Comparison of ENCODE assay signal across 8 mouse cellular contexts in the genomic region with DNA sequence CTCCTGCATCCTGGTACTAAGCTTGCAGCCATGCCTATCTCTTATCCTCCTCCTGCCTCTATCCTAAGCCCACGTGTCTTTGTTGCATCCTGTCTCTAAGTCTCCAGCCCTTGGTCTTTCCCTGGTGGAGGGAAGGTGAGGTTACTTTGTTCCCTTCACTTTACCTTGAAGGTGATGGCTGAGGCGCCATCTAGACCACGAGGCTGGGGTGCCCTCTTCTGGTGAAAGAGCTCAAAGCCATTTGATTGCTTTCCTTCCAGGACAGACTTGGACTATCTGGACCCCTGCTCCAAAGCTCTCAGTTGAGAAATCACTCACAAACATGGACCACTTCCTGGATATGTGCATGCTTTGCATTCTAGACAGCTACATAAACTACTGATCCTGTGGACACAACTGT. TPM values are rescaled to one million over a fixed set of nuclear protein-coding genes. Genes with fewer than 3 reads are reported as not detected.
A peak's percentile ranks its signal among the peaks of the same experiment; 100 is the strongest.
DNase-seq lines count a peak whose midpoint lies in the region; ATAC-seq and TF ChIP-seq lines count a peak whose summit lies in the region.

No protein-coding gene starts in this region.

- peak; percentile 37 for ATAC-seq in CD4-positive, CD25-positive, alpha-beta regulatory T cell, adult 4 months
- ATAC-seq in midbrain, postnatal 0 days (ENCODE audit: low FRiP score): no peak

- H3K27ac ChIP-seq in gastrocnemius, adult 2 months: no peak overlapping the region
- H3K27ac ChIP-seq in midbrain, postnatal 0 days (ENCODE audit: low read depth, low read length): no peak overlapping the region

- intact Hi-C loops in gastrocnemius, adult 2 months (cut with DNase I): loop anchor here (1.0 to 10.0 kb wide), 2 partner anchors 59 to 139 kb away; a partner anchor contains a TSS
- intact Hi-C loops in gastrocnemius, postnatal 36 days (cut with DNase I): loop anchor here (1.0 to 5.0 kb wide), 3 partner anchors 21 to 142 kb away; a partner anchor contains a TSS

- H3K9me3 ChIP-seq in midbrain, postnatal 0 days (ENCODE audit: low read length): no peaks in the 10 kb centered on the region

- no peak overlapping the region for H3K4me2 ChIP-seq in midbrain, postnatal 0 days (ENCODE audit: low read depth, low read length, poor library complexity, severe bottlenecking)

- no peaks in the 10 kb centered on the region for H3K27me3 ChIP-seq in midbrain, postnatal 0 days (ENCODE audit: insufficient read depth, low read length)

- no peaks in the 10 kb centered on the region for H3K36me3 ChIP-seq in midbrain, postnatal 0 days (ENCODE audit: insufficient read depth, low read length)

- no peak overlapping the region for H3K9ac ChIP-seq in midbrain, postnatal 0 days (replicated peaks; ENCODE audit: low read length, poor library complexity, severe bottlenecking)

- DNase-seq in gastrocnemius, adult 2 months: peak; percentile 64
- no peak for DNase-seq in gastrocnemius, postnatal 36 days
- peak; percentile 71 to 82 for DNase-seq in adrenal gland, postnatal 36 days
- DNase-seq in heart, adult 8-10 months (ENCODE audit: low spot score): peak; percentile 65
- DNase-seq in kidney, postnatal 36 days: peak; percentile 74 to 90
- DNase-seq in midbrain, postnatal 0 days (ENCODE audit: low spot score): peak; percentile 73
- peak; percentile 41 to 69 for DNase-seq in thymus, postnatal 10 days (ENCODE audit: low spot score in 2 of 2)

- 3% methylated on average over 3 of the region's 3 CpGs for WGBS in midbrain, postnatal 0 days

- no peaks in the 10 kb centered on the region for H3K4me1 ChIP-seq in midbrain, postnatal 0 days (ENCODE audit: insufficient read depth, low read length)

- peak; percentile 91 for TF ChIP-seq CTCF in gastrocnemius, adult 2 months (IDR thresholded peaks at IDR 0.05)
- peak; percentile 92 for TF ChIP-seq CTCF in midbrain, postnatal 0 days (IDR thresholded peaks at IDR 0.05)

- H3K4me3 ChIP-seq in gastrocnemius, adult 2 months: no peak overlapping the region
- H3K4me3 ChIP-seq in midbrain, postnatal 0 days (ENCODE audit: low read depth, low read length): no peak overlapping the region

RNA-seq across cellular contexts. Expression of a gene that starts 3.6 kb away (rescaled TPM):
- total RNA-seq in gastrocnemius, adult 2 months (2021): 100 to 1,000 TPM; 195 to 201 TPM
- 100 to 1,000 TPM; 217 to 221 TPM for total RNA-seq in gastrocnemius, postnatal 36 days (2021)
- 10 to 100 TPM; 28.1 to 40.3 TPM for polyA plus RNA-seq in CD4-positive, CD25-positive, alpha-beta regulatory T cell, adult 4 months (2017; shearing (Covaris generic))
- total RNA-seq in adrenal gland, postnatal 36 days (2021): 100 to 1,000 TPM; 128 to 130 TPM
- 100 to 1,000 TPM; 182 to 262 (median 217) TPM for total RNA-seq in heart, adult 8-10 months (2022)
- total RNA-seq in midbrain, postnatal 0 days (2014; rRNA removed): 252 and 274 TPM in 2 replicates
- 382 and 399 TPM in 2 replicates for polyA plus RNA-seq in midbrain, postnatal 0 days (2015; fragmentation: Nextera tagmentation; extraction: Ambion mirVana)

RNA-seq across cellular contexts. Expression of a gene that starts 34.7 kb away (rescaled TPM):
- 1 to 10 TPM in 1 of 2 experiments, under 1 TPM in 1; 0.99 to 1.8 TPM for total RNA-seq in gastrocnemius, adult 2 months (2021)
- total RNA-seq in gastrocnemius, postnatal 36 days (2021): 1 to 10 TPM; 1.7 to 1.9 TPM
- polyA plus RNA-seq in CD4-positive, CD25-positive, alpha-beta regulatory T cell, adult 4 months (2017; shearing (Covaris generic)): 1 to 10 TPM in 1 of 2 experiments, under 1 TPM in 1; 0.23 to 3.0 TPM
- 10 to 100 TPM; 51.1 to 67.3 TPM for total RNA-seq in adrenal gland, postnatal 36 days (2021)
- 10 to 100 TPM; 24.9 to 28.7 (median 26.5) TPM for total RNA-seq in heart, adult 8-10 months (2022)
- total RNA-seq in midbrain, postnatal 0 days (2014; rRNA removed): 3.1 and 5.8 TPM in 2 replicates
- polyA plus RNA-seq in midbrain, postnatal 0 days (2015; fragmentation: Nextera tagmentation; extraction: Ambion mirVana): 3.4 and 3.7 TPM in 2 replicates

Comparison
In these comparisons a context has a peak if more than half of its experiments do, and no peak if none do; other contexts are left out.
1. DNase-seq: peak in gastrocnemius, adult 2 months (single experiment), adrenal gland, postnatal 36 days (2 of 2), heart, adult 8-10 months (single experiment), kidney, postnatal 36 days (2 of 2), midbrain, postnatal 0 days (single experiment) and thymus, postnatal 10 days (2 of 2); none in gastrocnemius, postnatal 36 days (0 of 2).